Mouse (Mus musculus) olfactory bulb, adult 2 months (tissue): ENCODE measurements around the gene Ticrr.

Source experiments
- CTCF ChIP-seq: fragments of 200-500 bp; IDR thresholded peaks from 2 replicates; pipeline ENCODE4 v1.5.1; 2012; ENCODE audit warnings: low read depth, mild to moderate bottlenecking, low read length, moderate library complexity; ENCODE audit not compliant: insufficient read depth
- POLR2A ChIP-seq: fragments of 200-500 bp; IDR thresholded peaks from 2 replicates; pipeline ENCODE4 v1.6.1; 2012; ENCODE audit warnings: mild to moderate bottlenecking, low read depth, low read length, moderate library complexity; ENCODE audit not compliant: insufficient read depth

GRCm38 (mm10) chr7:79696495-79696894 lies 36.5 kb downstream of the Ticrr start:
- TF ChIP-seq CTCF (no peak), POLR2A (no peak)
